Mouse (Mus musculus) limb, embryonic 13.5 days (tissue): ENCODE data around the gene Zfp280d. TPM values are rescaled to one million over a fixed set of nuclear protein-coding genes. Genes with fewer than 3 reads are reported as not detected.
A peak's percentile ranks its signal among the peaks of the same experiment; 100 is the strongest.

Experiments
- ATAC-seq: fragments of 200-750 bp; cut with Nextera tagmentation; 2 replicates; pipeline ENCODE4 v1.8.0; 2017; ENCODE audit warnings: low read depth, moderate number of reproducible peaks, moderate TSS enrichment; ENCODE audit not compliant: low FRiP score
- H3K27ac ChIP-seq: fragments of 300-500 bp; sonication (generic); 2 replicates; pipeline ENCODE4 v1.5.1; 2015; ENCODE audit warnings: inconsistent platforms, mild to moderate bottlenecking, moderate library complexity
- H3K27me3 ChIP-seq: fragments of 300-500 bp; sonication (generic); 2 replicates; pipeline ENCODE4 v1.6.1; 2015; ENCODE audit warnings: mild to moderate bottlenecking, inconsistent platforms
- H3K36me3 ChIP-seq: fragments of 300-500 bp; sonication (generic); 2 replicates; pipeline ENCODE4 v1.6.1; 2015; ENCODE audit warnings: inconsistent platforms, mild to moderate bottlenecking, moderate library complexity
- H3K4me1 ChIP-seq: fragments of 300-500 bp; sonication (generic); 2 replicates; pipeline ENCODE4 v1.6.1; 2015; ENCODE audit warnings: inconsistent platforms
- H3K4me2 ChIP-seq: fragments of 300-500 bp; sonication (generic); replicated peaks from 2 replicates; pipeline ENCODE4 v1.6.1; 2015; ENCODE audit warnings: inconsistent platforms, mild to moderate bottlenecking, moderate library complexity
- H3K4me3 ChIP-seq: fragments of 300-500 bp; sonication (generic); 2 replicates; pipeline ENCODE4 v1.5.1; 2015; ENCODE audit warnings: moderate library complexity, mild to moderate bottlenecking, inconsistent platforms
- H3K9ac ChIP-seq: fragments of 300-500 bp; sonication (generic); 2 replicates; pipeline ENCODE4 v1.6.1; 2015; ENCODE audit warnings: mild to moderate bottlenecking, inconsistent platforms
- H3K9me3 ChIP-seq: fragments of 300-500 bp; sonication (generic); 2 replicates; pipeline ENCODE4 v1.6.1; 2016; ENCODE audit warnings: inconsistent platforms
- WGBS: fragments of 180-500 bp; shearing (Covaris S2); methylation state at CpG from one replicate; pipeline ENCODE4 v1.1.7; 2015; 5-methylcytosine and 5-hydroxymethylcytosine counted together
- polyA plus RNA-seq: library from polyadenylated mRNA; unstranded; fragments of >200 nt; fragmentation: Nextera tagmentation; extraction: Ambion mirVana; gene quantifications from 2 replicates; pipeline ENCODE4 v1.2.1, GENCODE M21; 2015

The Zfp280d gene
- polyA plus RNA-seq, 1 experiment from 2014 or later, result 52.3 TPM

GRCm38 (mm10) chr9:72279943-72280342 lies 5.3 kb downstream of the Zfp280d start:
- no peak for ATAC-seq
- Histone ChIP-seq H3K4me1 (peaks cover 11% of the 10 kb centered on the region), H3K36me3 (no peaks in the 10 kb centered on the region), H3K27me3 (no peaks in the 10 kb centered on the region), H3K4me3 (no peak overlapping the region), H3K27ac (no peak overlapping the region), H3K9ac (no peak overlapping the region), H3K4me2 (no peak overlapping the region), H3K9me3 (0 out of 2 replicates have a peak, but pooled peaks cover 6% of the 10 kb centered on the region)
- 95% methylated on average over 4 of the region's 4 CpGs for WGBS

DNA sequence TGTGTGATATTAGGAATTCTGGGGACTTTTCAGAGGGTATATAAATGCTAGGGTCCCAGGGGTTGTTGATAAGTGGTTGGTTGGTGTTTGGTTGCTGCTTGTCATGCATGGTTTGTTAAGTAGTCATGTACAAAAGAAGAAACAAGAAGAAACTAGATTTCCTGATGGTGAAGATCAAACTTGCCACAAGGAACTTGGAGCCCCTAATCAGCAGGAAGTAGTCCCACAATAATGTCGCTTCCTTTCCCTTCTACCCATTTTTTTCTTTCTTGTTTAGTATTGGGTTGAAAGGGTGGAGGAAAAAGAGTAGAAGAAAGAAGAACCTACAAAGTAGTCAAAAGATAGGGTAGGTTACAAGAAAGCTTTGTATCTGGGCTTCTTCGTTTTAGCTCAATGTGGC lies 13.0 kb downstream of the Zfp280d start:
- Histone ChIP-seq H3K27ac (no peak overlapping the region), H3K36me3 (peaks cover 24% of the 10 kb centered on the region), H3K4me2 (no peak overlapping the region), H3K27me3 (no peaks in the 10 kb centered on the region), H3K4me3 (no peak overlapping the region), H3K9ac (no peak overlapping the region), H3K9me3 (0 out of 2 replicates have a peak, but pooled peaks cover 6% of the 10 kb centered on the region), H3K4me1 (0 out of 2 replicates have a peak, but pooled peaks cover 3% of the 10 kb centered on the region)
- ATAC-seq, result no peak
- 92% methylated on average over 2 of the region's 2 CpGs for WGBS

- Histone ChIP-seq H3K27me3 (no peaks in the 10 kb centered on the region), H3K27ac (no peak overlapping the region), H3K9ac (no peak overlapping the region), H3K9me3 (0 out of 2 replicates have a peak, but pooled peaks cover 6% of the 10 kb centered on the region), H3K36me3 (peaks cover 24% of the 10 kb centered on the region), H3K4me2 (no peak overlapping the region), H3K4me1 (0 out of 2 replicates have a peak, but pooled peaks cover 3% of the 10 kb centered on the region), H3K4me3 (no peak overlapping the region)
- ATAC-seq, result no peak
- WGBS, result 84% methylated on average over 2 of the region's 2 CpGs
Measured at GRCm38 (mm10) chr9:72288210-72288609, 13.6 kb downstream of the Zfp280d start.

- no peak for ATAC-seq
- 0 out of 2 replicates have a peak, but pooled peaks cover 3% of the 10 kb centered on the region for H3K4me1 ChIP-seq
- no peak overlapping the region for H3K4me2 ChIP-seq
- no peaks in the 10 kb centered on the region for H3K9me3 ChIP-seq
- H3K27ac ChIP-seq, result no peak overlapping the region
- no peak overlapping the region for H3K4me3 ChIP-seq
- 92% methylated on average over 1 of the region's 1 CpGs for WGBS
- peaks cover 24% of the 10 kb centered on the region for H3K36me3 ChIP-seq
- no peak overlapping the region for H3K9ac ChIP-seq
- H3K27me3 ChIP-seq, result no peaks in the 10 kb centered on the region
Measured at GRCm38 (mm10) chr9:72289094-72289493, 14.4 kb downstream of the Zfp280d start.

DNA sequence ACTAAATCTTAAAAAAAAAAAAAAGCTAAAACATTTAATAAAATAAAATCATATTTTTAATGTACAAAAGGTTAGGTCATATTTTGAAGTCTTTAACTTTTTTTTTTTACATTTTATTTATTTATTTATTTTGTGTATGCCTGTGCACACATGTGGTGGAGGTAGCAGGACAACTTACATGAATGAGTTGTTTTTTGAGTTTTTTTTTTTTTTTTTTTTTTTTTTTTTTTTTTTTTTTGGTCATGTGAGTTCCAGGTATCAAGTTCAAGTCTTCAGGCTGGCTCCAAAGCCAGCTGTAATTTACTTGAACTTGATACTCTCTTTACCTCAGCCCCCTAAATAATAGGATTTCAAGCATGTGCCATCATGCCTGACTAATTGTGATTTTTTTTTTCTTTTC lies 19.4 kb downstream of the Zfp280d start:
- Histone ChIP-seq H3K27ac (no peak overlapping the region), H3K9ac (no peak overlapping the region), H3K4me2 (no peak overlapping the region), H3K4me3 (no peak overlapping the region), H3K9me3 (no peaks in the 10 kb centered on the region), H3K36me3 (peaks cover 10% of the 10 kb centered on the region), H3K27me3 (no peaks in the 10 kb centered on the region), H3K4me1 (no peaks in the 10 kb centered on the region)
- no peak for ATAC-seq

- Histone ChIP-seq H3K9me3 (no peaks in the 10 kb centered on the region), H3K4me3 (no peak overlapping the region), H3K4me1 (no peaks in the 10 kb centered on the region), H3K9ac (no peak overlapping the region), H3K27me3 (no peaks in the 10 kb centered on the region), H3K4me2 (no peak overlapping the region), H3K36me3 (peaks cover 27% of the 10 kb centered on the region), H3K27ac (no peak overlapping the region)
- ATAC-seq, result no peak
- 90% methylated on average over 2 of the region's 2 CpGs for WGBS
Measured at GRCm38 (mm10) chr9:72309765-72310164, 35.1 kb downstream of the Zfp280d start.

DNA sequence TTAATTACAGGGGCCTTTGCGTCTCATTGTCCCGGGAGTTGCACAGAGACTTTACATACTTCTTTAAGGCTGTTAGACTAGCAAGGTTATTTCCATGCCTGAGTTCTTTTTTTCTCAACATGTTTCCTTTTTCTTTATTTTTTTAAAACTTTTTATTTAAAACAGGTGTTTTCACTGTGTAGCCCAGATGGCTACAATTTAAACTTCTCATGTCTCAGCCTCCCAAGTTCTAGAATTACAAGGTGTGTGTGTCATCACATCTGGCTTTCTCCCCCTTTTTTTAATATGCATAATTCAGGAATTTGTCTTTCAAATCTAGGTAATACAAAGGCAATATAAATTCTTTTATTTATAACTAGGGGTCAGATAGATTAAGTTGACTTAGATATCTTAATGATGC lies 58.6 kb downstream of the Zfp280d start:
- H3K4me1 ChIP-seq, result no peaks in the 10 kb centered on the region
- peaks cover 36% of the 10 kb centered on the region for H3K36me3 ChIP-seq
- 20% methylated on average over 2 of the region's 2 CpGs for WGBS
- no peaks in the 10 kb centered on the region for H3K27me3 ChIP-seq
- no peak overlapping the region for H3K27ac ChIP-seq
- ATAC-seq, result no peak
- no peak overlapping the region for H3K9ac ChIP-seq
- no peaks in the 10 kb centered on the region for H3K9me3 ChIP-seq
- H3K4me2 ChIP-seq, result no peak overlapping the region
- no peak overlapping the region for H3K4me3 ChIP-seq

- Histone ChIP-seq H3K4me1 (no peaks in the 10 kb centered on the region), H3K9me3 (no peaks in the 10 kb centered on the region), H3K27ac (no peak overlapping the region), H3K27me3 (no peaks in the 10 kb centered on the region), H3K9ac (no peak overlapping the region), H3K4me3 (no peak overlapping the region), H3K4me2 (no peak overlapping the region), H3K36me3 (peaks cover 33% of the 10 kb centered on the region)
- WGBS, result 86% methylated on average over 2 of the region's 2 CpGs
- no peak for ATAC-seq
Measured at GRCm38 (mm10) chr9:72336069-72336468, 61.4 kb downstream of the Zfp280d start.

GRCm38 (mm10) chr9:72339119-72339518 lies 64.5 kb downstream of the Zfp280d start:
- H3K27ac ChIP-seq, result no peak overlapping the region
- no peaks in the 10 kb centered on the region for H3K9me3 ChIP-seq
- H3K4me3 ChIP-seq, result no peak overlapping the region
- H3K36me3 ChIP-seq, result peaks cover 29% of the 10 kb centered on the region
- H3K9ac ChIP-seq, result no peak overlapping the region
- no peak for ATAC-seq
- WGBS, result 94% methylated on average over 2 of the region's 2 CpGs
- no peak overlapping the region for H3K4me2 ChIP-seq
- H3K4me1 ChIP-seq, result peaks cover 5% of the 10 kb centered on the region
- no peaks in the 10 kb centered on the region for H3K27me3 ChIP-seq

DNA sequence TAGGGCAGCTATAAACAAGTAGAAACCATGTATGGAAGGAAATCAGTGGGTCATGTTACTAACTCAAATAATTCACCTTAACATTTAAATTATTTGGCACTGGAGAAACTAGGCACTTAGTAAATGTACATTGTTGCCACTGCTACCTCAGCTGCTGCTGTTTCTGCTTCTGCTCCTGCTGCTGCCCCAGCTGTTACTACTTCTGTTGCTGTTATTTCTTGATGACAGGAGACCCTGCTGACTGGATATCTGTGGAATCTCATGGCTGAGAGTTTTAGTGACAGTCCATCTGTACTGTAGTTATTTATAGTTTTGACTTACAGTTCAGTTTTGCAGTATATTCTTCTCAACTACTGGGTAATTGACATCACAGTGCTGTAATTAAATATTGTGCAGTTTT lies 69.2 kb downstream of the Zfp280d start:
- Histone ChIP-seq H3K27ac (no peak overlapping the region), H3K9me3 (no peaks in the 10 kb centered on the region), H3K4me1 (peaks cover 9% of the 10 kb centered on the region), H3K27me3 (no peaks in the 10 kb centered on the region), H3K36me3 (peaks cover 21% of the 10 kb centered on the region), H3K4me2 (no peak overlapping the region), H3K4me3 (no peak overlapping the region), H3K9ac (no peak overlapping the region)
- ATAC-seq, result peak; percentile 28

DNA sequence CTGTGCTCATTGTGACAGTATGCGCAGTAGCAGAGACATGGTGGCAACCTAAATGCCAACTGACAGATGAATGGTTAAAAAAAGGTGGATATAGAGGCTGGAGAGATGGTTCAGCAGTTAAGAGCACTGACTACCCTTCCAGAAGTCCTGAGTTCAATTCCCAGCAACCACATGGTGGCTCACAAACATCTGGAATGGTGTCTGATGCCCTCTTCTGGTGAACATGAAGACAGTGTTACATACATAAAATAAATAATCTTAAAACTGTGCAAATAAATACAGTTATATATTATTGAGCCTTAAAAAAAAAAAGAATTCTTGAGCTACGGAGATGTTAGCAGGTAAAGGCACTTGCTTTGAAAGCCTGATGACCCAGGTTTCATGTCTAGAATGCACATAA lies 97.7 kb downstream of the Zfp280d start:
- Histone ChIP-seq H3K36me3 (0 out of 2 replicates have a peak, but pooled peaks cover 6% of the 10 kb centered on the region), H3K4me3 (no peak overlapping the region), H3K9ac (no peak overlapping the region), H3K9me3 (peaks cover 5% of the 10 kb centered on the region; the same call in 1 of the 2 replicates), H3K27me3 (no peaks in the 10 kb centered on the region), H3K4me1 (no peaks in the 10 kb centered on the region), H3K27ac (no peak overlapping the region), H3K4me2 (no peak overlapping the region)
- no peak for ATAC-seq
- WGBS, result 95% methylated on average over 2 of the region's 2 CpGs

DNA sequence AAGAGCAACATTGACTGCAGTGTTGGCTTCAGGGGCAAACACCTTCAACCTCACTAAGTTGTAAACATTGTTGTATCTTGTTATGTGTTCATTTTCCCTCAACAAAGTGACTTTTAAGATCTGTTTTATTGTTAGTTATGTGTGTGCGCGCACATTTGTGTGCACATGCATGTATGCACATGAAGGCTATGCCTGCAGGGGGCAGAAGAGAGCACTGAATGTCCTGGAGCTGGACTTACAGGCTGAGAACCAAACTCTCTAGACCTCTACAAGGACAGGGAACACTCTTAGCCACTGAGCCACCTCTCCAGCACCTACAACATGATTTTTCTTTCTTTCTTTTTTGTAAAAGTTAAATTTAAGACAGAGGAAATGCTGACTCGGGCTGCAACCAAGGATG lies 99.4 kb downstream of the Zfp280d start:
- Histone ChIP-seq H3K4me3 (no peak overlapping the region), H3K27me3 (no peaks in the 10 kb centered on the region), H3K36me3 (no peaks in the 10 kb centered on the region), H3K9me3 (no peaks in the 10 kb centered on the region), H3K9ac (no peak overlapping the region), H3K27ac (no peak overlapping the region), H3K4me2 (no peak overlapping the region), H3K4me1 (no peaks in the 10 kb centered on the region)
- no peak for ATAC-seq
- 92% methylated on average over 3 of the region's 3 CpGs for WGBS

- ATAC-seq, result no peak
- 79% methylated on average over 4 of the region's 4 CpGs for WGBS
- H3K27ac ChIP-seq, result no peak overlapping the region
- H3K27me3 ChIP-seq, result no peaks in the 10 kb centered on the region
- H3K36me3 ChIP-seq, result no peaks in the 10 kb centered on the region
- H3K4me3 ChIP-seq, result no peak overlapping the region
- no peak overlapping the region for H3K4me2 ChIP-seq
- H3K4me1 ChIP-seq, result no peaks in the 10 kb centered on the region
- no peaks in the 10 kb centered on the region for H3K9me3 ChIP-seq
- no peak overlapping the region for H3K9ac ChIP-seq
Measured at GRCm38 (mm10) chr9:72374996-72375395, 100.3 kb downstream of the Zfp280d start.
